Mouse (Mus musculus): Measurements from ENCODE around the gene 4921524J17Rik. TPM values are rescaled to one million over a fixed set of nuclear protein-coding genes. Genes with fewer than 3 reads are reported as not detected.

4921524J17Rik gene
- total and polyA plus RNA-seq, 3 experiments: 14.6 to 21.9 TPM; not detected in 1

- TF ChIP-seq HCFC1 (IDR thresholded peaks at IDR 0.05; ENCODE audit: low read depth, low read length) (no peak), GABPA (IDR thresholded peaks at IDR 0.05; ENCODE audit: low read depth, low read length) (no peak), MAFK (IDR thresholded peaks at IDR 0.05; ENCODE audit: borderline replicate concordance, low read depth, low read length) (no peak), SIN3A (IDR thresholded peaks at IDR 0.05; ENCODE audit: low read length) (peak; percentile 56), USF1 (IDR thresholded peaks at IDR 0.05; ENCODE audit: low read depth, low read length) (no peak), MYC (IDR thresholded peaks at IDR 0.05; ENCODE audit: low read depth, low read length) (no peak)
These were observed 3.4 kb downstream of the 4921524J17Rik start (continued) for GRCm38 (mm10) chr8:85429219-85429618.

- Histone ChIP-seq H3K27me3 (ENCODE audit: control insufficient read depth in 1 of 2, insufficient read depth in 2 of 2, low read length in 2 of 2) (no peaks in the 10 kb centered on the region), H3K27ac (ENCODE audit: control insufficient read depth, low read depth, low read length) (no peak overlapping the region), H3K9ac (ENCODE audit: control insufficient read depth, low read depth, low read length, poor library complexity, severe bottlenecking) (no peak overlapping the region), H3K4me3 (ENCODE audit: control insufficient read depth in 1 of 2, insufficient read depth in 1 of 2, low read depth in 2 of 2, low read length in 2 of 2) (no peak overlapping the region), H3K79me2 (ENCODE audit: control insufficient read depth, insufficient read depth, low read length, poor library complexity) (peaks cover 54% of the 10 kb centered on the region), H3K4me1 (ENCODE audit: control insufficient read depth in 1 of 2, insufficient read depth in 2 of 2, low read length in 2 of 2) (peaks cover 31 to 46% of the 10 kb centered on the region in 2 experiments), H3K9me3 (replicated peaks; ENCODE audit: insufficient read depth, low read length) (no peaks in the 10 kb centered on the region), H3K36me3 (ENCODE audit: control insufficient read depth in 1 of 2, insufficient read depth in 2 of 2, low read length in 2 of 2) (peaks cover 8 to 67% of the 10 kb centered on the region in 2 experiments)
- TF ChIP-seq USF2 (IDR thresholded peaks at IDR 0.05; ENCODE audit: borderline replicate concordance in 1 of 2, insufficient read depth in 1 of 2, low read depth in 1 of 2, low read length in 2 of 2) (no peak), NRF1 (IDR thresholded peaks at IDR 0.05; ENCODE audit: insufficient read depth, low read depth, low read length, poor library complexity, severe bottlenecking) (no peak), ZMIZ1 (IDR thresholded peaks at IDR 0.05; ENCODE audit: low read depth, low read length) (no peak), GATA1 (IDR thresholded peaks at IDR 0.05; ENCODE audit: low read depth, low read length) (peak; percentile 55), POLR2AphosphoS5 (IDR thresholded peaks at IDR 0.05; ENCODE audit: borderline replicate concordance, low read depth, low read length) (no peak), UBTF (IDR thresholded peaks at IDR 0.05; ENCODE audit: borderline replicate concordance, insufficient read depth, low read depth, low read length) (no peak), NELFE (IDR thresholded peaks at IDR 0.05; ENCODE audit: low read depth, low read length) (no peak), SIN3A (IDR thresholded peaks at IDR 0.05; ENCODE audit: low read length) (0 out of 2 replicates have a peak, but pooled peaks have one; percentile 39), E2F4 (IDR thresholded peaks at IDR 0.05; ENCODE audit: borderline replicate concordance, low read depth, low read length) (no peak), MXI1 (IDR thresholded peaks at IDR 0.05; ENCODE audit: low read depth, low read length) (0 out of 2 replicates have a peak, but pooled peaks have one; percentile 44), HCFC1 (IDR thresholded peaks at IDR 0.05; ENCODE audit: low read depth, low read length) (no peak), RAD21 (IDR thresholded peaks at IDR 0.05; ENCODE audit: low read depth, low read length) (no peak), JUND (IDR thresholded peaks at IDR 0.05; ENCODE audit: low read depth, low read length) (no peak), MEF2A (IDR thresholded peaks at IDR 0.05; ENCODE audit: extremely low read depth, insufficient replicate concordance, low read depth, low read length, poor library complexity, severe bottlenecking) (no peak), GABPA (IDR thresholded peaks at IDR 0.05; ENCODE audit: low read depth, low read length) (no peak), EP300 (IDR thresholded peaks at IDR 0.05; ENCODE audit: low read depth in 1 of 2, low read length in 2 of 2) (peak; percentile 39 to 69; a peak in 2 of 4 replicates), ZNF384 (IDR thresholded peaks at IDR 0.05; ENCODE audit: low read depth, low read length) (no peak), ETS1 (IDR thresholded peaks at IDR 0.05; ENCODE audit: low read depth, low read length) (peak; percentile 32; the same call in 1 of the 2 replicates), MYB (IDR thresholded peaks at IDR 0.05; ENCODE audit: low read depth, low read length) (0 out of 2 replicates have a peak, but pooled peaks have one; percentile 18), RCOR1 (IDR thresholded peaks at IDR 0.05; ENCODE audit: low read depth, low read length) (peak; percentile 35; the same call in 1 of the 2 replicates), KAT2A (conservative IDR thresholded peaks at IDR 0.05; ENCODE audit: low read depth, low read length) (no peak), MAFK (IDR thresholded peaks at IDR 0.05; ENCODE audit: borderline replicate concordance, low read depth, low read length) (no peak), ZKSCAN1 (IDR thresholded peaks at IDR 0.05; ENCODE audit: low read depth, low read length) (no peak), CHD1 (IDR thresholded peaks at IDR 0.05; ENCODE audit: low read depth, low read length) (no peak), TCF12 (IDR thresholded peaks at IDR 0.05; ENCODE audit: low read depth, low read length) (peak; percentile 52; the same call in 1 of the 2 replicates)
- no peak for DNase-seq (ENCODE audit: low read depth, low spot score)
These were observed 5.6 kb downstream of the 4921524J17Rik start for GRCm38 (mm10) chr8:85427026-85427425.

Measured in MEL (cell line).